Mouse (Mus musculus): Measurements from ENCODE around the gene Ctrb1. TPM values are rescaled to one million over a fixed set of nuclear protein-coding genes. Genes with fewer than 3 reads are reported as not detected.
A peak's percentile ranks its signal among the peaks of the same experiment; 100 is the strongest.

The Ctrb1 gene
- polyA plus RNA-seq, 1 experiment, result 0.17 TPM

GRCm38 (mm10) chr8:111717488-111717792 lies 26.6 kb upstream of the Ctrb1 start:
- Histone ChIP-seq H3K4me1 (ENCODE audit: control insufficient read depth, insufficient read depth, low read length) (peaks cover 26% of the 10 kb centered on the region), H3K27me3 (replicated peaks; ENCODE audit: control insufficient read depth, insufficient read depth, low read length) (no peaks in the 10 kb centered on the region), H3K36me3 (ENCODE audit: control insufficient read depth, insufficient read depth, low read length) (peaks cover 12% of the 10 kb centered on the region; the same call in 1 of the 2 replicates), H3K27ac (ENCODE audit: insufficient read depth, low read depth, low read length) (peak overlapping the region; percentile 7; the same call in 1 of the 2 replicates), H3K4me3 (ENCODE audit: insufficient read depth, low read depth, low read length) (no peak overlapping the region)
- TF ChIP-seq POLR2A (IDR thresholded peaks at IDR 0.05; ENCODE audit: low read depth, low read length) (no peak), CTCF (conservative IDR thresholded peaks at IDR 0.05; ENCODE audit: insufficient read depth, insufficient read length, low read depth, low read length) (no peak)
- 52% methylated on average over 4 of the region's 4 CpGs for WGBS
- DNase-seq, result no peak

DNA sequence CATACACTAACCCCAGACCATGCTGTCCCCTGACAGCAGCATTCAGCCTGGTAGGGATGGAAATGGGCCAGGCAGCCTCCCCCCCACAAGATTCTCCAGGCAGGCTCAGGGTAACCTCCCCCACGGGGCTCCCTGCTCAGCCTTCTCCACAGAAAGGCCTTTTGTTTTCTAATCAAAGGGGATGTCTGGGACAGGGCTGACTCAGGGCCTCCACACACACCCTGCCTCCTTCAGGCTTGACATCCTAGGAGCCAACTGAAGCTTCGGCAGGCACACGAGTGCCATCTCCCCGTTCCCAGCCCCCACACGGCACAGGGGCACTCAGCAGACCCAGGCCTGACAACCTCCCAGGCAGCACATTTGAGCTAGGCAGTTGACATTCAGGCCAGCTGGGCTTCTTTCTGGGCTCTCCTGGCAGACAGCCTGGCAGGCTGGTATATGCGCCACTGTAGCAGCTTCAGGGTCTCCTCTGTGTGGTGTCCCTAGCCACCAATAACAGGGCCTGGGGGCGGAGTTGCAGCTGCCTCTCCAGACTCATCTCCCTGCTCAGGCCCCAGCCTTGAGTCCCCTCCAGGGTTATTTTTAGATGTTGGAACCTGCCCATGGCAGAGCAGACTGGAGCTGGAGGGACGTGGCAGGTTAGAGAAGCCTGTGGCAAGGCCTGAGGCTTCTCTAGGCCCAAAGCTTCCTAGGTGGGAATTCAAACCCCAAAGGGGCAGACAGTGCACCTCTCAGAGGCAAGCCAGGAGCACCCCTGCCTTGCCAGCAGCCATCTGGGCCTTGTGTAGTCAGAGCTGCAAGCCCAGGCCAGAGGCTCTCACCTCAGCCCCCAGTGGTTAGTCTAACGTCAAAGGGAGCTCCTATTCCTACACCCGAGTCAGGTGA lies 26.0 kb upstream of the Ctrb1 start:
- Histone ChIP-seq H3K4me3 (ENCODE audit: insufficient read depth, low read depth, low read length) (no peak overlapping the region), H3K36me3 (ENCODE audit: control insufficient read depth, insufficient read depth, low read length) (peaks cover 12% of the 10 kb centered on the region; the same call in 1 of the 2 replicates), H3K27me3 (replicated peaks; ENCODE audit: control insufficient read depth, insufficient read depth, low read length) (no peaks in the 10 kb centered on the region), H3K27ac (ENCODE audit: insufficient read depth, low read depth, low read length) (peak overlapping the region; percentile 7), H3K4me1 (ENCODE audit: control insufficient read depth, insufficient read depth, low read length) (peaks cover 26% of the 10 kb centered on the region)
- TF ChIP-seq POLR2A (IDR thresholded peaks at IDR 0.05; ENCODE audit: low read depth, low read length) (no peak), CTCF (conservative IDR thresholded peaks at IDR 0.05; ENCODE audit: insufficient read depth, insufficient read length, low read depth, low read length) (no peak)
- WGBS, result 45% methylated on average over 10 of the region's 10 CpGs
- peak; percentile 33 for DNase-seq

- 80% methylated on average over 13 of the region's 13 CpGs for WGBS
- peaks cover 13% of the 10 kb centered on the region; the same call in 1 of the 2 replicates for H3K36me3 ChIP-seq (ENCODE audit: control insufficient read depth, insufficient read depth, low read length)
- H3K4me1 ChIP-seq (ENCODE audit: control insufficient read depth, insufficient read depth, low read length), result peaks cover 26% of the 10 kb centered on the region
- no peak overlapping the region for H3K4me3 ChIP-seq (ENCODE audit: insufficient read depth, low read depth, low read length)
- no peaks in the 10 kb centered on the region for H3K27me3 ChIP-seq (replicated peaks; ENCODE audit: control insufficient read depth, insufficient read depth, low read length)
- no peak for DNase-seq
- TF ChIP-seq CTCF (conservative IDR thresholded peaks at IDR 0.05; ENCODE audit: insufficient read depth, insufficient read length, low read depth, low read length), result no peak
- H3K27ac ChIP-seq (ENCODE audit: insufficient read depth, low read depth, low read length), result no peak overlapping the region
These were observed 24.7 kb upstream of the Ctrb1 start for GRCm38 (mm10) chr8:111715514-111715913.

DNA sequence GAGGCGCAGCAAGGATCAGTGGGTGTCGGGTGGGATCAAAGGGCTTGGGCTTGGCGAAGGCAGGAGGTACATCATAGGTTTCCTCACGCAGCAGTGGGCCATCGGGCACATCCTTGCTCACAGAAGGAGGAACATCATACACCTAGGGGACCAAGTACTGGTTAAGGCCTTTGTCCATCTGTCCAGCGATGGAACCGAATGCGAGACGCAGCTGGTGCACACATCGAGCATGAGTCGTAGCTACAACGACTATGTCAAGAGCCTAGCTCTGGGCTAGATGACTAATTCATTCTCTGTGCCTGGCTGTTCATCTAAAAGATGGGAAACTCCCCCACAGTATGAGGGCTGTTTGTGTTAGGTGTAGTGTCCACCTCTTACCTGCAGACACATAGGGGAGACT lies 23.5 kb upstream of the Ctrb1 start:
- Histone ChIP-seq H3K27ac (ENCODE audit: insufficient read depth, low read depth, low read length) (no peak overlapping the region), H3K27me3 (replicated peaks; ENCODE audit: control insufficient read depth, insufficient read depth, low read length) (no peaks in the 10 kb centered on the region), H3K4me1 (ENCODE audit: control insufficient read depth, insufficient read depth, low read length) (peaks cover 27% of the 10 kb centered on the region), H3K4me3 (ENCODE audit: insufficient read depth, low read depth, low read length) (no peak overlapping the region), H3K36me3 (ENCODE audit: control insufficient read depth, insufficient read depth, low read length) (peaks cover 10% of the 10 kb centered on the region; the same call in 1 of the 2 replicates)
- DNase-seq, result no peak
- 88% methylated on average over 12 of the region's 12 CpGs for WGBS
- TF ChIP-seq POLR2A (IDR thresholded peaks at IDR 0.05; ENCODE audit: low read depth, low read length) (no peak), CTCF (conservative IDR thresholded peaks at IDR 0.05; ENCODE audit: insufficient read depth, insufficient read length, low read depth, low read length) (no peak)

DNA sequence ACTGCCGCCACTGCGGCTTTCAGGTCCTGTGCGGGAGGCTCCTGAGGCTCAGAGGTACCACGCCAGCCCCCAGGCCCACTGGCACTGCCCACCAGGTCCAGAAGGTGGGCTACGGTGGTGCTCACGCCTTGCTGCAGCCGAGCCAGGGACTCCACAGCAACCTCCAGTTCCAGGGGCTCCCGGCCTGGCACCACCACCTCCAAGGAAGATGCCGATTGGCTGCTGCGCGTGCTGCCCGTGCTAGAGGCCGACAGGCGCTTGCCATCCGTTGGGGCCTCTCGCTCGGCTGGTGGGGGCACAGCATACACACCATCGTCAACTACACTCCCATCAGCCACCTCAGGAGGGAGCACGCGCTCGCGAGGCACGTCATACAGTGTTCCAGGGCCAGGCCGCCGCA lies 23.0 kb upstream of the Ctrb1 start:
- peaks cover 10% of the 10 kb centered on the region; the same call in 1 of the 2 replicates for H3K36me3 ChIP-seq (ENCODE audit: control insufficient read depth, insufficient read depth, low read length)
- 89% methylated on average over 25 of the region's 25 CpGs for WGBS
- TF ChIP-seq POLR2A (IDR thresholded peaks at IDR 0.05; ENCODE audit: low read depth, low read length) (no peak), CTCF (conservative IDR thresholded peaks at IDR 0.05; ENCODE audit: insufficient read depth, insufficient read length, low read depth, low read length) (no peak)
- no peak overlapping the region for H3K4me3 ChIP-seq (ENCODE audit: insufficient read depth, low read depth, low read length)
- H3K4me1 ChIP-seq (ENCODE audit: control insufficient read depth, insufficient read depth, low read length), result peaks cover 29% of the 10 kb centered on the region
- no peaks in the 10 kb centered on the region for H3K27me3 ChIP-seq (replicated peaks; ENCODE audit: control insufficient read depth, insufficient read depth, low read length)
- no peak for DNase-seq
- no peak overlapping the region for H3K27ac ChIP-seq (ENCODE audit: insufficient read depth, low read depth, low read length)

DNA sequence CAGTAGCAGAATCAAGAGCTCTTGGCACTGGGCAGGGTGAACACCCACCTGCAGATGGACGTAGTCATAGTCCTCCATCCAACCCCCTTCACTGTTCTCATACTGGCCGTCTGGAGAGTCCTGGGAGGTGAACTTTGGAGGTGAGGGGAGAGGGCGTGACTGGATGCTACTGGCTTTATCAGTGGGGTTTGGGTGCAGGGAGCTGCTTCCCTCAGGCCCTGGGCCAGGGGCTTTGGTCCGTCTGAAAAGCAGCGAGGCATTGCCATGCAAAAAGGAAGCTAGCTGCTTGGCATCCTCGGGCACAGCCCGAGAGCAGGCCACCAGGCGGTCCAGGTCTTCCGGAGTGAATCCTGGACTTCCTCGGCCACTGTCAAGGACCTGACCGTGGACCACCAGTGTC lies 22.5 kb upstream of the Ctrb1 start:
- no peak for TF ChIP-seq POLR2A (IDR thresholded peaks at IDR 0.05; ENCODE audit: low read depth, low read length)
- no peak for TF ChIP-seq CTCF (conservative IDR thresholded peaks at IDR 0.05; ENCODE audit: insufficient read depth, insufficient read length, low read depth, low read length)
- Histone ChIP-seq H3K36me3 (ENCODE audit: control insufficient read depth, insufficient read depth, low read length) (peaks cover 10% of the 10 kb centered on the region; the same call in 1 of the 2 replicates), H3K27ac (ENCODE audit: insufficient read depth, low read depth, low read length) (no peak overlapping the region), H3K4me3 (ENCODE audit: insufficient read depth, low read depth, low read length) (no peak overlapping the region), H3K27me3 (replicated peaks; ENCODE audit: control insufficient read depth, insufficient read depth, low read length) (no peaks in the 10 kb centered on the region), H3K4me1 (ENCODE audit: control insufficient read depth, insufficient read depth, low read length) (peaks cover 33% of the 10 kb centered on the region)
- WGBS, result 82% methylated on average over 11 of the region's 11 CpGs
- DNase-seq, result no peak

- peak; percentile 79 for DNase-seq
- WGBS, result 57% methylated on average over 6 of the region's 6 CpGs
- Histone ChIP-seq H3K27me3 (replicated peaks; ENCODE audit: control insufficient read depth, insufficient read depth, low read length) (no peaks in the 10 kb centered on the region), H3K27ac (ENCODE audit: insufficient read depth, low read depth, low read length) (no peak overlapping the region), H3K36me3 (ENCODE audit: control insufficient read depth, insufficient read depth, low read length) (peaks cover 10% of the 10 kb centered on the region; the same call in 1 of the 2 replicates), H3K4me3 (ENCODE audit: insufficient read depth, low read depth, low read length) (no peak overlapping the region), H3K4me1 (ENCODE audit: control insufficient read depth, insufficient read depth, low read length) (peaks cover 31% of the 10 kb centered on the region)
- TF ChIP-seq POLR2A (IDR thresholded peaks at IDR 0.05; ENCODE audit: low read depth, low read length), result no peak
- TF ChIP-seq CTCF (conservative IDR thresholded peaks at IDR 0.05; ENCODE audit: insufficient read depth, insufficient read length, low read depth, low read length), result peak; percentile 88
These were observed 21.8 kb upstream of the Ctrb1 start for GRCm38 (mm10) chr8:111712588-111712987.

Data from kidney, adult 2 months (tissue).